Mouse (Mus musculus) cerebellum, adult 18-20 months (tissue): Measurements from ENCODE around the gene Lingo3.
A peak's percentile ranks its signal among the peaks of the same experiment; 100 is the strongest.
"Not testable (repeated sequence)": the region's sequence is repeated elsewhere in the genome, so short reads cannot be mapped to it uniquely, and the experiment has no call there.

ENCODE experiments used
- DNase-seq, 2 experiments: peaks; one replicate each; pipeline ENCODE4 v3.0.0; 2021

Gene Lingo3

DNA sequence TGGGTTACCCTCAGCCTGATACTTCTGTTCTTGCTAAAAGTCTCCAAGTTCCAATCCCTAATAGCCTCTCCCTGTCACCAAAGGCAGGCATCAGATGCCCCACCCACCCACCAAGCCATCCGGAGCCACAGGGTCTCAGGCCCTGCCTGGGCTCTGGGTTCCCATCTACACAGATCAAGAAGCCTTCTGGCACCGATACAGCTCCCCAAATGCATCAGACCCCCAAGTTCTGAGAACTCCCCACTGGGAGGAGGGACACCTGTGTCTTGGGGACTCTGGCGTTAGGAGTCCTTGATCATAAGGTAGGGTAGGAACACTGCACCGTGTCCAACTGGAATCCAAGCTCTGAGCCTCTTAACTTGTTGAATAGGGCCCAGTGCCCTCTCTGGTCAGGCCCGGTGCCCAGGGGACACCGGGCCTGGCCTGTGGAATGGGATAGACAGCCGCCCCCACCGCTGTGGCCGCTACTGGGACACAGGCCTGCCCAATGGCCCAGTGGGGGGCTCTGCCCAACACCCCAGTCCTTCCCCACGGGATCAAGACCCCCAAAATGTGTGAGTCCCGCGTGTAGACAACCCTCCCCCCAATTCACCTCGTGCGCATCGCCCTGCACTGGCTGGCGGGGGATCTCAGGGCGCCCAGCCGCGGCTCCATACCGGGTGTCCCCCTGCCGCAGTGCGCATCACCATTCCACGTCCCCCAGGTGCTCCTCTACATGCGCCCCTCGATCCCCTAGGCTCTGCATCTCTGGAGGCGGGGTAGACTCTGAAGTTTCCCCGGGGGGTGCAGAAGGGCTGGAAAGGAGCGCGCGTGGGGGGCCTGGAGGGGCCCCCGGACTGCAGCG is 530 bp downstream of the Lingo3 start:
- no peak for DNase-seq

DNA sequence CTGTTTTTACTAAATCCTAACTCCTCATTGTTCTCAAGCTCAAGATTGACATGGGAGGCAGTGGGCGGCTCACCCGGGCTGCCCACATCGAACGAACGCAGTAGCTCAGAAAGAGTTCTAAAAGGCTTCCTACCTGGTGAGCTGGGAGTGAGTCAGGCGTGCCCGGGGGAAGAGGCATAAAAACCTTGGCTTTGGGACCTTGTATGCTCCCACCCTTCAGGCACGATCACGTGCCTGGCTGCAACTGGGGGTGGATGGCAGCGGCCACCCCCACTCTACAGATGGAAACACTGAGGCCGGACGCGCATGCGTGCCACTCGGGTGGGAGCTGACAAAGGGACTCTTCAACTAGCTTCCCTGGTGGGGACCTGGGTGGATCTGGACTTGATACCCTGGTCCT is 1.5 kb downstream of the Lingo3 start:
- peak in 1 of 2 experiments; percentile 43 for DNase-seq

DNA sequence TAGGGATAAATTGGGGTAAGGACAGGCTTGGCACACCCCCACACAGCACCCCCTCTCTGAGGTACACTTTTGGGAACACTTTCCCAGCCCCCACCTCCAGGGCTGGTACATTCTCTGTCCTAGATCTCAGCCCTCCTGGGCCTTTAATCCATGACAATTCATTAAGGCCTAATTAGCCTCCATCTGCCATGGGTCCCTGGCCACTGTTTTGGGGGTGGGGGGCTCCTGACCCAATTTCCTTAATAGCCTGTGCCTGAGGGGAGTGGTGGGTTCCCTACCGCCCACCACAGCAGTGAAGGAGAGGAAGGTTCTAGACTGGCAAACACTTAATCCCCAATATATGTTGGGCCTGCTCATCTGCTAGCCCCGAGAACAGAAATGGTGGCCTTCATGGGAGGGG is 2.2 kb downstream of the Lingo3 start:
- DNase-seq, result peak in 1 of 2 experiments; percentile 36

DNA sequence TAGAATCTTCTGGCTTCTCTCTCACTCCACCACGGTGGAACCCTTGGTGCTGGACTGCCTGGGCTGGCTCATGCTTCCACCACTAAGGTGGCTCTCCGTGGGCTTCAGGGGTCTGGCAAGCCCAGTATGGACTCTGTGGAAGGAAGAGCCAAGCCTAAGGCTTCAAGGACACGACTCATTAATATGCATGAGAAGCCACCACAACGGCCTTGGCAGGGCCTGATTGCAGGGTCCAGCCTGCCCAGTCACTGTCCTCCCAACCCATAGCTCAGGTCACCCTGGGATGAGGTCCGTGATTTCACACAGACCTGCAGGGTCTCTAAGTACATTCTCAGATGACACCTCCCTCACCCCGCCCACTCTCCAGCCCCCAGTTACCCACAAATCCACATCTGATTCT is 4.0 kb downstream of the Lingo3 start:
- DNase-seq, result peak in 1 of 2 experiments; percentile 25

DNA sequence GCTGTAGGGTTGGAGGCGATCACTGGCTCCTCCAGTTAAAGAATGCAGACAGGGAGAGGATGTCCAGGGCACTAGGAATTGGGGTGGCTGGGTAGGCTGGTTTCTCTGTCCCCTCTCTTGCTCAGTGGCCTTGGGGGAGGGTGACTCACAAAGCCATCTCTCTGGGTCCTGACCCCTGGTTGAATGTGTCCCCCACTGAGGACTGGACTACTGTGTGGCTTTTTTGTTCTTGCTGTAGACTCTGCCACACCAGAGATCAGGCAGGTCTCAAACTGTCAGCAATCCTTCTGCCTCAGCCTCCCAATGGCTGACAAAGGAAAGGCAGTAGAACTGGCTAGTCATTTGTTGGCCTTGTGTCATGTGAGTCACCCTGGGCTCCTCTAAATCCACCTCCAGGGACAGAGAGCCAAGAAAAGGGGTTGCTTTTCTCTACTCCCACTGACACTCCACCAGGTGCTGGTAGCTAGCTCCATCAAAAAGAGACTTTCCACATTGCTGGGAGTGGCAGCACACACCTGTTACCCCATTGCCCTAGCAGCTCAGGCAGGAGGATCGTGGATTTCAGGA is 5.4 kb downstream of the Lingo3 start:
- DNase-seq, result peak; percentile 41 to 45

DNA sequence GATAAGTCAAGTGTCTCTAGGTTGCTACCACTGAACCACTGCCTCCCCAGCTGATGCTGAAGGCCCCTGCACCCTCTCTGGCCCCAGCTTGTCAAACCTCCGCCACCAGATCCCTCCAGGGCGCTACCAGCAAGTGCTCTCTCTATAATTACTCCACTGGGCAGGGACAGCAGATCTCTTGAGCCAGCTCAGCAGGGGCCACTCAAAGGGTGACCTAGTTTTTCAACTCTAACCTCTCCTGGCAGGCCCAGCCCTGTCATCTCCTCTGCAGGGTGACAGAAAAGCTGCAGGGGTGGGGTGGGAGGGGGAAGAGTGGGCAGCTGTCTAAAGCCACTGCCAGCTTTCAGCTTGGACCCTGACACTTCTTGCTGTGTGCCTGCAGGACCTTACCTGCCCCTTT is 6.0 kb downstream of the Lingo3 start:
- DNase-seq, result peak; percentile 69 to 79

DNA sequence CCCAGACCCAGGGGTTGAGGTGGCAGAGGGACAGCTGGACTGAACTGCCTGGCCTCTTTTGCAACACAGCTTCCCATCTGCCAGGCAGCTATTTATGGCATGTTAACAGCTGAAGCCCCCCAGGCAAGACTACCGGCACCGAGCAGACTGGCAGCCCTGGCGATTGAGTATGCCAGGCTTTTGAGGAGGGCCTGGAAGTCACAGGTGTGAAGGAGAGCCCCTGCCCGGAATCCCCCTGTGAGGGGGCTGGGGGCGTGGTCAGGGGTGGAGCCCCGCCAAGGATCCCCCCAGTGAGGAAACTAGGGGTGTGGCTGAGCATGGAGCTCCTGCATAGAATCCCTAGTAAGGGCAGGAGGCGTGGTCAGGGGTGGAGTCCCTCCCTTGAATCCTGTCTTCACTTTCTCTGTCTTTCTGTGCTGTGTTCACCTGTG is 6.9 kb downstream of the Lingo3 start:
- peak; percentile 54 to 60 for DNase-seq

DNA sequence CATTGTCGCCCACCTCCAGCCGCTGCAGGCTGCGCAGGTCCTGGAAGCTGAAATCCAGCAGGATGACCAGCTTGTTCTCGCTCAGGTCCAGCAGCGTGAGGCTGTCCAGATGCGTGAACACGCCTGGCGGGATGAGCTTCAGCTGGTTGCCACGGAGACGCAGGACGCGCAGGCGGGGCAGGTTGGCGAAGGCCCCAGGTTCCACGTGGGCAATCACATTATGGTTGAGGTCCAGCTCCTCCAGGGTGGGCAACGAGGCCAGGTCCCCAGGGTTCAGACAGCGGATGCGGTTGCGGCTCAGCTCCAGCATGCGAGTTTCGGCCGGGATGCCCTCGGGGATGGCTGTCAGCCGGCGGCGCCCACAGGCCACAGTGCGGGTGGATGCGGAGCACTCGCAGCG is 8.2 kb downstream of the Lingo3 start:
- peak in 1 of 2 experiments; percentile 39 for DNase-seq

DNA sequence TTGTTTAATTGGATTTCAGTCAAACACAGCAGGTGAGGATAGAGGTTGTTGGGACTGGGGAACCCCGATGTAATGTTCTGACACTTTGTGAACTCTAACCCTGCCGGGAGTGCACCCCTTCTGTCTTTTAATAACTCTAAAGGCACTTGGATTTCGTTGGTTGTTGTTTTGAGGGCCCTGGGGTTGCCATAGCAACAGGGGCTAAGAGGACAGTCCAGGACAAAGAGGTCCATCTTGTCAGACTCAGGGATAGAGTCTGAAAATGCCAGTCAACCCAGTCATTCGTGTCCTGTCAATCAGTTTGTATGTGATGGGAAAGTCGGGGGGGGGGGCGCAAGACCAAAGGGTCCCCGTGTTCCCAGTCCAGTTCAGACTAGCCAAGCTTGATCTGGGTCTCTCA is 11.0 kb downstream of the Lingo3 start:
- no peak for DNase-seq

DNA sequence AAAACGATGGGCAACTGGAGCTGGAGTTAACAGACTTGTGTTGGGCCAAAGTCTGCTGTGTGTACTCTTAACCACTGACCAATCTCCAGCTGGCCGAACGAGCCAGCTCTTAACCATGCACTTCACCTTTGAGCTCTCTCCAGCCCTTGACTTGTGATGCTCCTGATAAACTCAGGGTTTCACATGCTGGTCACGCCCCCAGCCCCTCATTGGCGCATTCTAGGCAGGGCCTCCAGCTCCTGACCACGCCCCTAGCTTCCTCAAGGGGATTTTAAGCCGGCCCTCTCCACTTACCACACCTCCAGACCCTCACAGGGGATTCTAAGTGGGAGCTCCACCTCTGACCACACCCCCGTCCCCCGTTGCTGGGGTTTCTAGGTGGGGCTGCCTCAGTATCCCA is 12.7 kb downstream of the Lingo3 start:
- no peak for DNase-seq

DNA sequence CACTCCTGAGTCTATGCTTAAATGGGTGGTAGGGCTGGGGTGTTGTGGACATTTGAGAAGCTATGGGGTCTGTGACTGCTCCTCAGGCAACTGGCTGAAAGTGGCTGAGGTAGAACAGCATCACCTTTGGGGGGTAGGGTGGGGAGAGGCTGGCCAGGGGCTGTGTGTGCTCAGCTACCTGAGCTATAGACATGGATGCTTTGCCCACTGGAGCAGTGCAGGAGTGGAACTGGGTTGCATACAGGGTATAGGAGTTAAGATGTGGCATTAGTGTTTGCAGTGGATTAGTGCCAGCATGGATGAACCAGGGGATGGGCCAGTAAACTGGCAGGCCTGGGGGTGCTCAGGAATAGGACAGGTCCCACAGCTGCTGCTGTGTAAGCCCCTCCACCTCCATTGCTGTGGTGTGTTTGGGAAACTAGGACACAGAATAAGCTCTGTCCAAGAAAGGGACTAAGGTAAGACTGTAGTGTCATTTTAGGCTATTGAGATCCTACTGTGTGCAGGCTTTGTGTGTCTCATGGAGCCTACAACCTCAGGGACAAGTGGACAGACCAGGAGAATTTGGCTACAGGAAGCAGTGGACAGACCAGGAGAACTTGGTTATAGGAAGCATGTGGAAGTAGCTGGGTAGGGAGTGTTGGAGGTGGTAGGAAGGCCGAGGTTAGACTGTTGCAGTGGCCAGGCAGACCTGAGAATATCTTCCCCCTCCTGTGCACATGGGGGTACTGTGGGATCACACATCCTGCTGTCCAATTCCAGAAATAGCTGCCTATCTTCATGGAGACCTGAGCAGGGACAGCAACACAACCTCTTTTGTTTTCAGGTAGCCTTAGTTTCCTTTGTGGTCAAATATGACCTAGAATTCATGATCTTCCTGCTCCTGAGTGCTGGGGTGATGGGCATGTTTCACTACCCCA is 14.2 kb downstream of the Lingo3 start:
- peak in 1 of 2 experiments; percentile 28 for DNase-seq

DNA sequence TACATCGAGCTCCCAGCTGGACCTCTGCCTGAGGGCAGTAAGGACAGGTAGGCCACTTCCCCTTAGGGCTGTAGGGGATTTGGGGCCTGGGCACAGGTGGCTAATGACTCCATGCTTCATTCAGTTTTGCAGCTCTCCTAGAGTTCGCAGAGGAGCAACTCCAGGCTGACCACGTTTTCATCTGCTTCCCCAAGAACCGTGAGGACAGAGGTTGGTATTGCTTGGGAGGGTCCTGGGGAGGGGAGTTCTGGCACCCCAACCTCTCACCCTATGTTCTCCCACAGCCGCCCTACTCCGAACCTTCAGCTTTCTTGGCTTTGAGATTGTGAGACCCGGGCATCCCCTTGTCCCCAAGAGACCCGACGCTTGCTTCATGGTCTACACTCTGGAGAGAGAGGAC is 15.3 kb downstream of the Lingo3 start:
- DNase-seq, result not testable (repeated sequence)

DNA sequence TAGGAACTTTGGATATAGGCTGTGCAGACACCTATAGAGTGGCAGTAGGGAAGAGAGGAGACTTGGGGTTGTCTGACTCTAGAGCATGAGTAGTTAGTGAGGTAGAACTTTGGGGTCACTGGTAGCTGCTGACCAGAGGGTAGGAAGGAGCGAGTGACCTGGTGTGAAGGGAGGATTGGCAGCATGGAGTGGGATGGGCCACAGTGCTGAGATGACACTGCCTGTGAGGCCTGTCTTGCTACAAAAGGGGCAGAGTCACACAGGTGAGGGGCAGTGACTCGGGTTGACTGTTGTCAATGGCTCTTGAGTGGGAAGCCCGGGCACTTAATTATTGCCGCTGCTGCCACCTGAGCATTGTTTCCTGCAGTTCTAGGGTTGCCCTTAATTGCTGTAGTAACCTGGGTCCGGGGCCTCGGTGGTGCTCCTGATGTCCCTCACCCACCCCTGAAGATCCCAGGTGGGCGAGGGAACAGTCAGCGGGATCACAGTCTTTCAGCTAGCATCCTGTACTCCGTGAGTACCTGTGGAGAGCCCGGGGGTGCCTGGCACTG is 15.9 kb downstream of the Lingo3 start:
- DNase-seq, result peak; percentile 27 to 33

DNA sequence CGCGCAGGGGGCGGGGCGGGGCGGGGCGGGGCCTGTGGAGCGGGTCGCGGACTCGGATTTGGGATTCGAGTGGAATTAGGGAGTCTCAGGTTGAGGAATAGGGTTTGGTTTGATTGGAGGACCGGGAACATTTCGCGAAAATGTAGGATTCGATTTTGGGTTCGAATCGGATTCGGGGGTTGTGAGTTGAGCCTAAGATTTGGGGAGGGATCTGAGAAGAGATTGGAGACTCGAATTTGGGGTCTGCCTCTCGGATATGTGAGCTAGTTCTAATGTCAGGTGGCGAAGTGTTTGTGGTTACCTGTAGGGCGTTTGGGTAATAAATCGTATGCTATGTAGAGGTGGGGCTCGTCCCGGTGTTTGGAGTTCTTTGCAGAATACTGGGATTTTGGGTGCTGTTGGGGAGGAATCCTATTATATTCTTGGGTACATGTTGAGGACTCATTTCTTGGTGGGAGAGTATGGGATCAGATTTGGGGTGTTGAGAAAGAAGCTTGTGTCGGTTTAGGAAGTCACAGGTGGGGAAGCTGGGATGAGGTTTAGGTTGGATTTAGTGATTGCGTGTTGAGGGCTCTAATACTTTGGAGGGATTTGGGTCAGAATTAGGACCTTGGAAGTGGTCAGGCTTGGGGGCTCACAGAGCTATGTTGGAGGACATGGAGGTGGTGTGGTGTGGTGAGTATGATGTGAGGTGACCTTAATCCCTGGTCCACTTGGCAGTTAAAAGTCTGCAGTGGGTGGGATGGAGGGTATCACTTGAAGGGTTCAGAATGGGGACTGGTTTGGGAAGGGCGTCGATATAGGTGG is 16.6 kb downstream of the Lingo3 start:
- peak in 1 of 2 experiments; percentile 26 for DNase-seq

DNA sequence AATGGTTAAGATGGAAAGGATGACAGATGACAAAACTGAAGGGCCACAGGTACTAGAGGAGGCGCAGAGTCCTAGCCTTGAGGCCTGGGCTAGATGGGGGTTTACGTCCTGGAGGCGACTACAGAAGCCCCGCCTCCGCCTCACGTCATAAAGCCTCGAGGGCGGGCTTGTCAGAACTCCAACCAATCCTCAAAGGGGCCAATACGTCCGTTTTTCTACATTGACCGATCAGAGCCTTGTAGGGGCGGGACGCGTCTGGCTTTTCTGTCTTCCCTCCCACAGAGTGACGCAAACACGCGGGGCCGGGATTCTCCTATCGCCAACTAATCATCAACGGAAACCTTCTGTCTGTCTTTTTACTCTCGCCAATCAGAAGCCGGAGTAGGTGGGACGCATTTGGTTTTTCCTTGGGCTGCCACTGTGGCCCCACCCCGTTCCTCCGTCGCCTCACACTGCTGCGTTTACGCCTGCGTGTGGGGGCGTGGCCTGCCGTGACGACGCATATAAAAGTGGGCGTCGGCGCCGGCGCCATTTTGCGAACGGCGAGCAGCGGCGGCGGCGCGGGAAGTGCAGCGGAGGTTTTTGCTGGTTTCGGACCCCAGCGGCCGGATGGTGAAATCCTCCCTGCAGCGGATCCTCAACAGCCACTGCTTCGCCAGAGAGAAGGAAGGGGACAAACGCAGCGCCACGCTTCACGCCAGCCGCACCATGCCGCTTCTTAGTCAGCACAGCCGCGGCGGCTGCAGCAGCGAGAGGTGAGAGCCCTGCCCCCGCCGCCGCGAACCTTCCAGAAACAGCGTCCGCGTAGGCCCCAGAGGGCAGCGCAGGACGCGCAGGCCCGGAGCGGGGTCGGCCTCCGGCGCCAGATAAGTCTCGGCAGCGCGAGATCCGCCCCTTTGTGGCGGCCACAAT is 17.4 kb downstream of the Lingo3 start, which contains the start of gene Oaz1:
Oaz1 (plus strand) TSS at position 506 of the 912 bp plus-strand sequence.
- peak; percentile 99 to 100 for DNase-seq

DNA sequence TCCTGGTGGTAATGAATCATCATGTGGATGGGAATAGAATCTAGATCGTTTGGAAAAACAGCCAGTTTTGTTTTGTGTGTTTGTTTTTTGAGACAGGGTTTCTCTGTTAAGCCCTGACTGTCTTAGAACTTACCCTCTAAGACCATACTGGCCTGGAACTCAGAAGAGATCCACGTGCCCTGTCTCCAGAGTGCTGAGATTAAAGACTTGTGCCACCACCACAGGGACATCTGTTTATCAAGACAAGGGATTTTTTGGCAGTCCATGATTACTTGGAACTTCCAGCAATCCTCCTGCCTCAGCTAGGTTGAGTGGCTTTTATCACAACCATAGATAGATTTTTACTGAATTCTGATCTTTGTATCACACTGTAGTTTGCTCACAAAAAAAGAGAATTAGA is 19.0 kb downstream of the Lingo3 start:
- DNase-seq, result no peak

DNA sequence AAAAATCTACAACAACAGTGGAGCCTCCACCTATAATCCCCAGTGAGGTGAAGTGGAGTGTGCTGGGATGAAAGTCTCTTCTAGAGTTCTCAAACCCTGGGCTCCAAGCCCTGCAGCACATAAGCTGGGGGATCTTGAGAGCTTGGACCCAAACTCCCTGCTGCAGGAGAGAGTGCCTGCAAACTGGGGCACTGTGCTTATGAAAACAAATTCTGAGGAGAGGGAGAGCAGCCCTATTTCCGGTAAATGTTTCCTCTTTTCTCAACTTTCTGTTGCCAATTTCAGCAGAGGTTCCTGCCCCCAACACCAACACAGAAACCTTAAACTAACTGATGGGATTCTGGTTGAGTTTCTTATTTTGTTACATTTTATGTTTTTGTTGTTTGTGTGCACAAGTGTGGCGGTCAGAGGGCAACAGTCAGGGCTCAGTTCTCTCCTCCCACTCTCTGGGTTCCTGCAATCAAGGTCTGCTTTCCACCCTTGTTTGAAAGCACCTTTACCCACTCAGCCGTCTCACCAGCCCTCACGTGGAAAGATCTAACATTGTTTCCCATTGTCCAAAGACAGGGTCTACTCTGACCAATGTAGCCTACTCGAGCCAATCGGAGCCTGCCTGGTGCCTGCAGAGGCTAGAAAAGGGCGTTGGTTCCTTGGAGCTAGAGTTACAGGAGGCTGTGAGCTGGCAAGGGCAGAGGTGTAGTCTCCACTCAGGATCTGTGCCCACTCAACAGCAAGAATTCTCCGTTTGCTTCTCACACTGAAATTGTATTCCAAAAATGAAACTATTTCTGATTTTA is 19.8 kb downstream of the Lingo3 start:
- no peak for DNase-seq

DNA sequence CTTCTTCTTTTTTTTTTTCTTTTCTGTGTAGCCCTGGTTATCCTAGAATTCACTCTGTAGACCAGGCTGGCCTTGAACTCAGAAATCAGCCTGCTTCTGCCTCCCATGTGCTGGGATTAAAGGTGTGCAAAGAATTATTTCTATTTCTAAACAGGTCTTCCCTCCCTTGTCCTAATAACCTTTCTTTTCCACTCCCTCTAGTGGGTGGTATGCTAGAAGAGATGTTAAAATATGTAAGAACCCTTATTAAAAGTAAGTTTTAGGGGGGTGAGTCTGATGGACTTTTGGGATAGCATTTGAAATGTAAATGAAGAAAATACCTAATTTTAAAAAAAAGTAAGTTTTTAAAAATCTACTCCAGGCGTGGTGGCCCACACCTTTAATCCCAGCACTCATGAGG is 20.5 kb downstream of the Lingo3 start:
- no peak for DNase-seq

DNA sequence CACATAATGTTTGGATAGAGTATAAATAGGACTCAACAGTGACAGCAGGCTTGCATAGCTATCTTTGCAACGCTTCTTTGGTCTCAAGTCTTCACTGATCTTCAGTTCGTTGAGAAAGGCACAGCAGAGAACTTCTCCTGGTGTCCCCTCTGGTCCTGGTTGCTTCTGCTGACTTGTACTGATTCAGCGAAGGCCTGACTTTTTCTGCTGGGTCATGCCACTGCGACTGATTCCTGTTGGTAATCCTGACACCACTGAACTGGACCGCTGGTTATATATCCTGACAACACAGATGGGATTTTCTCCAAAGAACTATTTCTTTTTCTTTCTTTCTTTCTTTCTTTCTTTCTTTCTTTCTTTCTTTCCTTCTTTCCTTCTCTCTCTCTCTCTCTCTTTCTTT is 21.3 kb downstream of the Lingo3 start:
- DNase-seq, result no peak

DNA sequence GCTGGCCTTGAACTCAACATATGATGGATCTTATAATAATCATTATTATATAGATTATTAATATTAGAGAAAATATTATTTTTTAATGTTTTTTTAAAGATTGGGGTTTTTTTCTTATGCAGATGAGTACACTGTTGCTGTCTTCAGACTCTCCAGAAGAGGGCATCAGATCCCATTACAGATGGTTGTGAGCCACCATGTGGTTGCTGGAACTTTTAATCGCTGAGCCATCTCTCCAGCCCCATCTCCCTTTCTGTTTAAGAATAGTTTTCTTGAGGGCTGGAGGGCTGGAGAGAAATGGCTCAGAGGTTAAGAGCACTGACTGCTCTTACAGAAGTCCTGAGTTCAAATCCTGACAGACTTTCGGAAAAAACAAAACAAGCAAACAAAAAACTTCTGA is 21.8 kb downstream of the Lingo3 start:
- peak; percentile 58 to 59 for DNase-seq
